In the genomic region with DNA sequence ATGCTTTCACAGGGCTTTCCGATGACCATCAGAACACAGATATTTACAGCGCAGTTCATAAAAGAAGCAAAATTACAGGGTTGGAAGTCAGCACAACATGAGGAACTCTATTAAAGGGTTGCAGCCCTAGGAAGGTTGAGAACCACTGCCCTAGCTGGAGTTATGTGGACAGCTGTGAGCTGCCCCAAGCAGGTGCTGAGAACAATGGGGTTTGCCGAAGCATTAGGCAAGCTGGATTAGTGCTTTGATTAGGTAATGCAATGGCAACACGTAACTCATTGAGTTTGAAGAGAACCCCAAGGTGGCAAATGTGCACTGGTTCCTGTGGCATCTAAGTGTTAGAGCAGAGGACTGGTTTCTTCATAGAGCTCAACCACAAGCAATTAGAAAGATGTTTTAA, we compare ENCODE assay signal across 29 mouse cellular contexts.
"Had no signal": no experiment of that assay in that cellular context is flagged by ENCODE, and none has a peak within 500 bp of the region (broad histone marks: within the 10 kb centered on the region; RNA-seq: fewer than 3 reads in every experiment).

No protein-coding gene starts in this region.

- H3K4me3 ChIP-seq: embryonic facial prominence, embryonic 10.5 days; embryonic facial prominence, embryonic 12.5 days; embryonic facial prominence, embryonic 13.5 days; embryonic facial prominence, embryonic 15.5 days; erythroblast, embryonic 14.5 days; forebrain, embryonic 10.5 days; forebrain, embryonic 12.5 days; forebrain, embryonic 13.5 days; forebrain, embryonic 15.5 days; gastrocnemius, adult 2 months; heart, adult 2 months had no signal

- H3K27ac ChIP-seq: embryonic facial prominence, embryonic 10.5 days; embryonic facial prominence, embryonic 12.5 days; embryonic facial prominence, embryonic 13.5 days; embryonic facial prominence, embryonic 15.5 days; forebrain, embryonic 10.5 days; forebrain, embryonic 12.5 days; forebrain, embryonic 13.5 days; forebrain, embryonic 15.5 days; gastrocnemius, adult 2 months; heart, adult 2 months had no signal

- H3K4me1 ChIP-seq: embryonic facial prominence, embryonic 12.5 days; embryonic facial prominence, embryonic 13.5 days; embryonic facial prominence, embryonic 15.5 days had no signal

- H3K27me3 ChIP-seq: embryonic facial prominence, embryonic 12.5 days; embryonic facial prominence, embryonic 13.5 days; embryonic facial prominence, embryonic 15.5 days; forebrain, embryonic 12.5 days; forebrain, embryonic 15.5 days had no signal

- H3K9me3 ChIP-seq: embryonic facial prominence, embryonic 13.5 days; embryonic facial prominence, embryonic 15.5 days; forebrain, embryonic 10.5 days; forebrain, embryonic 13.5 days; forebrain, embryonic 15.5 days had no signal

- ATAC-seq: forebrain, embryonic 13.5 days; forebrain, embryonic 14.5 days; forebrain, embryonic 15.5 days; forebrain, embryonic 16.5 days; forebrain, postnatal 0 days had no signal

- DNase-seq: cerebellum, adult 2 months; cerebellum, adult 8-10 months; cerebellum, adult 9-10 months; cerebellum, adult 9-11 months; cerebellum, postnatal 10 days; cerebellum, postnatal 14 days; cerebellum, postnatal 25 days; cerebellum, postnatal 36 days; embryo, embryonic 11 days; forebrain, postnatal 0 days; gastrocnemius, adult 2 months; gastrocnemius, postnatal 10 days; gastrocnemius, postnatal 14 days; gastrocnemius, postnatal 25 days; gastrocnemius, postnatal 36 days; heart, adult 11 months; heart, adult 18-20 months; heart, adult 2 months had no signal

- H3K36me3 ChIP-seq: embryonic facial prominence, embryonic 10.5 days; embryonic facial prominence, embryonic 12.5 days; embryonic facial prominence, embryonic 13.5 days; embryonic facial prominence, embryonic 15.5 days; forebrain, embryonic 10.5 days; forebrain, embryonic 12.5 days; forebrain, embryonic 15.5 days had no signal

- H3K4me2 ChIP-seq: embryonic facial prominence, embryonic 12.5 days; embryonic facial prominence, embryonic 13.5 days; embryonic facial prominence, embryonic 15.5 days; forebrain, embryonic 12.5 days; forebrain, embryonic 13.5 days; forebrain, embryonic 15.5 days had no signal

- H3K9ac ChIP-seq: embryonic facial prominence, embryonic 12.5 days; embryonic facial prominence, embryonic 13.5 days; embryonic facial prominence, embryonic 15.5 days; forebrain, embryonic 12.5 days; forebrain, embryonic 13.5 days; forebrain, embryonic 15.5 days; forebrain, postnatal 0 days had no signal
